Mouse (Mus musculus) stomach, embryonic 16.5 days (tissue): ENCODE results near the gene Tmigd1. TPM values are rescaled to one million over a fixed set of nuclear protein-coding genes. Genes with fewer than 3 reads are reported as not detected.

Source experiments
- ATAC-seq: fragments of 200-750 bp; cut with Nextera tagmentation; 2 replicates; pipeline ENCODE4 v1.8.0; 2017; ENCODE audit warnings: moderate number of reproducible peaks, moderate TSS enrichment; ENCODE audit not compliant: insufficient read depth, low FRiP score
- H3K27ac ChIP-seq: fragments of 300-500 bp; sonication (generic); 2 replicates; pipeline ENCODE4 v1.5.1; 2014; ENCODE audit warnings: low read length
- H3K27me3 ChIP-seq: fragments of 300-500 bp; sonication (generic); 2 replicates; pipeline ENCODE4 v1.6.1; 2014; ENCODE audit warnings: low read length, control low read depth, mixed read lengths; ENCODE audit not compliant: control insufficient read depth, insufficient read depth
- H3K36me3 ChIP-seq: fragments of 300-500 bp; sonication (generic); 2 replicates; pipeline ENCODE4 v1.6.1; 2014; ENCODE audit warnings: low read length; ENCODE audit not compliant: control insufficient read depth, insufficient read depth
- H3K4me1 ChIP-seq: fragments of 300-500 bp; sonication (generic); 2 replicates; pipeline ENCODE4 v1.6.1; 2014; ENCODE audit warnings: low read length, control low read depth, mixed read lengths; ENCODE audit not compliant: control insufficient read depth, insufficient read depth
- H3K4me2 ChIP-seq: fragments of 300-500 bp; sonication (generic); 2 replicates; pipeline ENCODE4 v1.6.1; 2014; ENCODE audit warnings: low read depth, low read length, mixed read lengths
- H3K4me3 ChIP-seq: fragments of 300-500 bp; sonication (generic); replicated peaks from 2 replicates; pipeline ENCODE4 v1.5.1; 2014; ENCODE audit warnings: mild to moderate bottlenecking, low read length
- H3K9ac ChIP-seq: fragments of 300-500 bp; sonication (generic); 2 replicates; pipeline ENCODE4 v1.6.1; 2014; ENCODE audit warnings: low read length
- H3K9me3 ChIP-seq: fragments of 300-500 bp; sonication (generic); replicated peaks from 2 replicates; pipeline ENCODE4 v1.6.1; 2016; ENCODE audit warnings: low read length, control low read depth; ENCODE audit not compliant: control insufficient read depth
- whole genome bisulfite sequencing: fragments of 180-500 bp; shearing (Covaris S2); extraction: QIAGEN DNeasy Blood & Tissue Kit; methylation state at CpG from one replicate; pipeline ENCODE4 v1.1.7; 2014; 5-methylcytosine and 5-hydroxymethylcytosine counted together
- polyA plus RNA-seq: library from polyadenylated mRNA; unstranded; fragments of >200 nt; fragmentation: Nextera tagmentation; extraction: Ambion mirVana; gene quantifications from 2 replicates; pipeline ENCODE4 v1.2.1, GENCODE M21; 2015

Gene Tmigd1
- polyA plus RNA-seq, 1 experiment from 2014 or later, result 0.37 TPM

DNA sequence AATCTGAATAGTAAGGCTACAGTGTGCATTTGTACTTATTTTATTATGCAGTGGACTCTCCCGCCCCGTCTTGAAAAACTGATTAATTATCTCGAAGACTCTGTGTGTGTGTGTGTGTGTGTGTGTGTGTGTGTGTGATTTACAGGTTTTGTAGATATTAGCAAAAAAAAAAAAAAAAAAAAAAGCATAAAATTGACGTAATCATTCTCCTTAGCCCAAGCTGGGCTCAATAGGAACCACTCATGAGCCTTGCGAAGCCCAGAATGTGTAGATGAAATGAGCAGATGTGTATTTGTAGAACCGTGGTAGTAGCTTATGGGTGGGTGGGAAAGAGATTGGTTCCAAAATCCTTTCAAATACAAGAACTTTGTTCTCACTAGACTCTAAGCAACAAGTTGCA is 42.9 kb downstream of the Tmigd1 start:
- H3K9me3 ChIP-seq, result no peaks in the 10 kb centered on the region
- peak overlapping the region; percentile 92 for H3K27ac ChIP-seq
- no peaks in the 10 kb centered on the region for H3K27me3 ChIP-seq
- H3K4me3 ChIP-seq, result peak overlapping the region; percentile 89
- 52% methylated on average over 6 of the region's 6 CpGs for WGBS
- no peak for ATAC-seq
- peak overlapping the region; percentile 93 for H3K4me2 ChIP-seq
- peaks cover 10% of the 10 kb centered on the region for H3K4me1 ChIP-seq
- peak overlapping the region; percentile 94 for H3K9ac ChIP-seq
- no peaks in the 10 kb centered on the region for H3K36me3 ChIP-seq

DNA sequence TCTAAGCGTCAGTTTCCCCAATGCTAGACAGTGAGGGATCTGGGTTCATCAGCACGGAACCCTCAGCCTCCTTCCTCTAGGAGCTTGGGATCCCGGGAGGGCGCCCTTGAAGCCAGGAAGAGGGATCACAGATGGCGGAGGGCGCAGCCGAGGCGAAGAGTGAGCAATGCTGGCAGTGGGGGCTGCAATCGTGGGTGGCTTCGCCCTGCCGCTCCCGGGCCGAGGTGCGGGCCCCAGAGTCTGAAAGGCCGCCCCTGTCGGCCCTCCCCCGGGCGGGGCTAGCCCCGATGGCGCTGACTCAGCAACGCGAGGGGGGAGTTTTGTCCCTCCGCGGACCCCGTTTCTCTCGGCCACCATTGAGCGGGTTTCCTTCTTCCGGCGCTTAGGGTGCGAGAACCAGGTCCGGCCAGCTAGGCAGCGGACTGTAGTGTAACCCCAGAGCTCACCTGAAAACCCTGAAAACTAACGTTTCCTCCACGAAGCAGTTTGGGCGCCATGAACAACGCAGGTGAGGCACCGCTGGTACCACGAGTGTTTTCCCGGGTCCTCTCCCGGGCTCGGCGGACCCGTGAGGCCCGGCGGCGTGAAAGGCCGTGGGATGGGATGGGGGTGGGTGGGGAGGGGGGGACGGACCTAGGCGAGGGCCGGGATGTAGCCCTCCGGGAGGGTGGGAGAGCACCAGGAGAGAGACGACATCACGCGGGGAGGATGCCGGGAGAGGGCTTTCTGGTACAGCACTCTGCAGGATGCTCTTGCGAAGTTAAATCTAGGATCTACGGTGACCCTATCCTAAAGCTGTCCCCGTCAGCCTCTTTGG is 43.6 kb downstream of the Tmigd1 start:
- ATAC-seq, result peak; percentile 97
- H3K4me1 ChIP-seq, result peaks cover 10% of the 10 kb centered on the region
- peak overlapping the region; percentile 89 for H3K4me3 ChIP-seq
- H3K9me3 ChIP-seq, result no peaks in the 10 kb centered on the region
- under 1% methylated on average over 57 of the region's 58 CpGs for WGBS
- H3K27me3 ChIP-seq, result no peaks in the 10 kb centered on the region
- no peaks in the 10 kb centered on the region for H3K36me3 ChIP-seq
- peak overlapping the region; percentile 92 for H3K27ac ChIP-seq
- peak overlapping the region; percentile 94 for H3K9ac ChIP-seq
- peak overlapping the region; percentile 93 for H3K4me2 ChIP-seq

DNA sequence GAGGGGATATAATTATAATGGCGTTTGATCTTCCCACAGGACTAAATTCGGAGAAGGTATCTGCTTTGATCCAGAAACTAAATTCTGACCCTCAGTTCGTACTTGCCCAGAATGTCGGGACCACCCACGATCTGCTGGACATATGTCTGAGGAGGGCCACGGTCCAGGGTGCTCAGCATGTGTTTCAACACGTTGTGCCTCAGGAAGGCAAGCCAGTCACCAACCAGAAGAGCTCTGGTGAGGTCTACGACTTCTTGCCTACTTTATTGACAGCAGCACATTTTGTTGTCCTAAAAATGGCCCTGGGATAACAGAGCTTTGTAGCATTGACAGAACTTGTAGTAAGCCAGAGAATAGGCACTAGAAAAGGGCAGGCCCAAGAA is 44.2 kb downstream of the Tmigd1 start:
- Histone ChIP-seq H3K4me1 (peaks cover 10% of the 10 kb centered on the region), H3K27me3 (no peaks in the 10 kb centered on the region), H3K27ac (peak overlapping the region; percentile 92; the same call in 1 of the 2 replicates), H3K4me2 (peak overlapping the region; percentile 93), H3K9me3 (no peaks in the 10 kb centered on the region), H3K36me3 (peaks cover 5% of the 10 kb centered on the region), H3K9ac (peak overlapping the region; percentile 94), H3K4me3 (peak overlapping the region; percentile 89)
- ATAC-seq, result no peak
- 5% methylated on average over 8 of the region's 8 CpGs for WGBS

DNA sequence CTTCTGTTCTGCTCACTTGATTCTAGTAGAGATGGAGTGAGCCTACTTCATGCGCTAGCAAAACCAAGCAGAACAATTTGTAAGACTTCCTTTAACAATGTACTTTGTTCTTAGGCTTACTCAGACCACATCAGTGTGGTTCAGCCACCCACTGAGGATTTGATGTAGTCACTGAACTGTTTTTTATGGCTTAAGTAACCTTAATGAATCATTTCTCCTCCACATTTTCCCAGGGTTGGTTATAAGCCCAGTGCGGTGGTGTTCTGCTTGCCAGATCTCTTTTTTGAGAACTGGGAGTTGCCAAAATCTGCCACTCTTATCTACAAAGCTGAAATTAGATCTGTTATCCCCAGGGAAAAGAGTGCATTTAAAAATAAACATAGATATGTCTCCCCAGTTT is 51.6 kb downstream of the Tmigd1 start:
- Histone ChIP-seq H3K4me3 (no peak overlapping the region), H3K27ac (no peak overlapping the region), H3K9ac (no peak overlapping the region), H3K36me3 (peaks cover 26% of the 10 kb centered on the region), H3K4me1 (no peaks in the 10 kb centered on the region), H3K4me2 (no peak overlapping the region), H3K27me3 (no peaks in the 10 kb centered on the region), H3K9me3 (no peaks in the 10 kb centered on the region)
- ATAC-seq, result no peak
- WGBS, result 88% methylated on average over 2 of the region's 2 CpGs

DNA sequence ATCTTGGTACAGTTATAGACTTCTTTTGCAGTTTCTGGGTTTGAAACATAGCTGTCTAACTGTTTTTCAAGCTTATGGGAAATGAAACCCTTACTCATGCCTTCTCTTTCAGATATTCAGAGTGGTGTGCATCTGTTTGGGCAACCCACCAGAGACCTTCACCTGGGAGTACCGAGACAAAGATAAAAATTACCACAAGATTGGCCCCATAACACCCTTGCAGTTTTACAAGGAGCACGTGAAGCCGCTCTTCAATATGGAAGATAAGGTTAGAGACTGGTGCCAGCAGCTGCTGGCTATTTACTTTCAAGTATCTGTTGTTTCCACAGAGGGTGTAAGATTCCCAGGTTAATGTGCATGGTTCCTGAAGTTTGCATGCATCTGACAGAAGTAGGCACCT is 63.7 kb downstream of the Tmigd1 start:
- H3K4me1 ChIP-seq, result no peaks in the 10 kb centered on the region
- WGBS, result 92% methylated on average over 3 of the region's 3 CpGs
- H3K27me3 ChIP-seq, result no peaks in the 10 kb centered on the region
- peaks cover 18% of the 10 kb centered on the region for H3K36me3 ChIP-seq
- ATAC-seq, result no peak
- no peak overlapping the region for H3K27ac ChIP-seq
- H3K4me2 ChIP-seq, result no peak overlapping the region
- no peaks in the 10 kb centered on the region for H3K9me3 ChIP-seq
- H3K9ac ChIP-seq, result no peak overlapping the region
- no peak overlapping the region for H3K4me3 ChIP-seq

Other genes starting within 250 kb of the Tmigd1 start
- gene Bhlha9, start 229.7 kb upstream of the Tmigd1 start, polyA plus RNA-seq, result not detected in 2 replicates
- 0.75 and 0.94 TPM in 2 replicates for gene Trarg1, start 222.4 kb upstream of the Tmigd1 start, polyA plus RNA-seq
- gene Gosr1, start 138.6 kb upstream of the Tmigd1 start, polyA plus RNA-seq, result 26.4 and 30.0 TPM in 2 replicates
- 10.2 and 10.5 TPM in 2 replicates for gene Cpd, start 55.1 kb upstream of the Tmigd1 start, polyA plus RNA-seq
- 124 and 133 TPM in 2 replicates for gene Blmh, start 22.6 kb downstream of the Tmigd1 start, polyA plus RNA-seq
- gene Slc6a4, start 96.4 kb downstream of the Tmigd1 start, polyA plus RNA-seq, result 2.3 and 3.0 TPM in 2 replicates
- 50.5 and 57.0 TPM in 2 replicates for gene Nsrp1, start 176.3 kb downstream of the Tmigd1 start, polyA plus RNA-seq